Mouse (Mus musculus) liver, adult (tissue): ENCODE data around the gene Gda.

Source experiments
- GATA4 ChIP-seq: IDR thresholded peaks from 2 replicates; pipeline ENCODE4 v1.6.1; 2014; ENCODE audit warnings: mild to moderate bottlenecking, low read length; ENCODE audit not compliant: insufficient replicate concordance

Gda gene

GRCm38 (mm10) chr19:21479183-21480052, 6.2 kb upstream of the Gda start:
- no peak for TF ChIP-seq GATA4

- no peak for TF ChIP-seq GATA4
These were observed 5.3 kb upstream of the Gda start for GRCm38 (mm10) chr19:21478538-21478937.

DNA sequence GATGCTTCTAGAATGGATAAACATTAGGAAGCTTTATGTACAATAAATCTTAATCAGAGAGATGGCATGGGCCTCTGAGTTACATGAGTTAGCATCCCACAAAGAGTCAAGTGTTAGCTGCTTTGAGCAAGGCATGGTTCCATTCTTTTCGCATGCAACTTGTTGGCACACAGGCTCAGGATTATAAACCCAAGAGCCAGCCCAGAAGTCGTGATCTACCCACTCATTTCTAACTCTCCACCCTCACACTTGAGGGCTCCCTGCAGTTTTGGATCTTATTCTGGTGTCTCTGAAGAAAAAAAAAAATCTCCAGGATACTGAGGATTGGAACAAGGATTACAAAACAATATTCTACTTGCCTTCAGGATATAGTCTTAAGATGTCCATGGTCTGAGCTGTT, 4.5 kb upstream of the Gda start:
- TF ChIP-seq GATA4, result no peak

- no peak for TF ChIP-seq GATA4
These were observed 3.5 kb upstream of the Gda start for GRCm38 (mm10) chr19:21476782-21477181.

- no peak for TF ChIP-seq GATA4
These were observed 994 bp downstream of the Gda start for GRCm38 (mm10) chr19:21472121-21472780.

GRCm38 (mm10) chr19:21461221-21461960, 11.9 kb downstream of the Gda start:
- no peak for TF ChIP-seq GATA4

DNA sequence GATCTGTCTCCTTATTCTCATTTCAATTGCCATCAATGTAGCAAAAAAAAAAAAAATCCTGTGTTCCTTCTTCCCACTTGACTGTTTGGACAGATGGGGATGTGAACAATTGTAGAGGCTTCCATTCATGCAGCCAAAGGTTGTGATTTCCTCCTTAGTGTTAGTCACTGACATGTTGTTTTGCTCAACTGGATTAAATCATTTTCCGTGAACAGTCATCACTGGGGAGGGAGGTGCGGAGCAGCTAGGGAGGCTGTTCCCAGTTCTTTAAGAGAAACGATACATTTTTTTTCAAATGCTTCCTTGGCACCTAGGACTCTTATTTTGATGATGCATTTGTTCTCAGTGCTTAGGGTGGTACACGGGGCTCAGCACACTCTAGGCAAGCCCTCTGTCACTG, 15.8 kb downstream of the Gda start:
- TF ChIP-seq GATA4, result no peak

DNA sequence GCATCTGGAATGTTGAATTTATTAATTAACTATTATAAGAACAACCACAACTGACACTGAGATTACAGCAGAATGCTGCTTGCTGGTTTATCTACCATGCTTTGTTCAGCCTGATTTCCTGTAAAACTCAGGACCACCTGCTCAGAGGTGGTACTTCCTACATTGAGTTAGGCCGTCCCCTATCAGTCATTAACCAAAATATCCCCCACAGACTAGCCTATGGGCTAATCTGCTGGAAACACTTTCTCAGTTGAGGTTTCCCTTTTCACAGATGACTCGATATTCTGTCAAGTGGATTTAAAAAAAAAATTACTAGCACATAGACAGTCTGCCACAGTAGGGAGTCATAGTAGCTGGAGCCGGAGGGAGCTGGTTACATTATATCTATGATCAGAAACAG, 31.5 kb downstream of the Gda start:
- no peak for TF ChIP-seq GATA4

GRCm38 (mm10) chr19:21440841-21441240, 32.4 kb downstream of the Gda start:
- no peak for TF ChIP-seq GATA4

- no peak for TF ChIP-seq GATA4
These were observed 34.0 kb downstream of the Gda start for GRCm38 (mm10) chr19:21439141-21439737.

DNA sequence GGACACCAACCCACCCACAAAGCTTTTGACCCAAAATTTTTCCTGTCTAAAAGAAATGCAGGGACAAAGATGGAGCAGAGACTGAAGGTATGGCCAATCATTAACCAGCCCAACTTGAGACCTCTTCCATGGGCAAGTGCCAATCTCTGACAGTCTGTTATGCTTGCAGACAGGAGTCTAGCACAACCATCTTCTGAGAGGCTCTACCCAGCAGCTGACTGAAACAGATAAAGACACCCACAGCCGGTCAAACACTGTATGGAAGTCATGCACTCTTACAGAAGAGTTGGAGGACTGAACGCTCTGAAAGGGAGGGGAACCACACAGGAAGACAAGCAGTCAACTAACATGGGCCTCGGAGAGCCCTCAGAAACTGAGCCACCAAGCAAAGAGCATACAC, 36.7 kb downstream of the Gda start:
- no peak for TF ChIP-seq GATA4

DNA sequence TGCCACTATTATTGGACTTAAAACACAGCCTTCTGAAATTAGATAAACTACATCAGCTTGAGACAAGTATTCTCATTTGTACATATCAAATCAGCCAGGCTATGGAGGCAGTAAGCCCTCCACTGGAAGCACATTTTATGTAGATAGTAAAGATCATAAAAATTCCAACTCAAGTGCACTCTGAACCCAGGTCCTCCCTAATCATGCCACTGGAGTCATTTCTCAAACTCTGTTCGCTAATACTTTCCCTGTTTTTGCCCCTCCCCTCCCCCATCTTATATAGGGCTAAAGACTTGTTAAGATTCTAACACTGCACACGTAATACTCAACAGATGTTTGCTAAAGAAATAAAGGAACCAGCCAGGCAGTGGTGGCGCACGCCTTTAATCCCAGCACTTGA, 39.9 kb downstream of the Gda start:
- no peak for TF ChIP-seq GATA4

GRCm38 (mm10) chr19:21432879-21433278, 40.4 kb downstream of the Gda start:
- TF ChIP-seq GATA4, result no peak

- no peak for TF ChIP-seq GATA4
These were observed 41.0 kb downstream of the Gda start for GRCm38 (mm10) chr19:21432286-21432685.

DNA sequence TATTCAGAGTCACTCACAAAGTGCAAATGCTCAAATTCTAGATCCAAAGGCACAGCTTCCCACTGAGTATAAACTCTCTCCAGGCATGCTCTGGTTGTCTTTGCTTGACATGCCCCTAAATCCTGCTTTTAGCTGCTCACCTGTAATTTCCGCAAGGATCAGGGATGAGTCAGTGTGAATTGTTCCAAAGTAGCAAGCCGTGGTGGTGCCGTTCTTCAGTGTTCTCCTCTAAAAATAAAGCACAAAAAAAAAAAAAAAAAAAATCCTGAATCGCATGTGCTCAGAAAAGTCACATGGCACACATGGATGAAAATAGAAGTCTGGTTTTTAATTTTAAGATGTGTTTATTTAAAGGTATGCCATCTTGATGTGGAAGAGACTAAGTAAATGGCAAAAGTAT, 47.9 kb downstream of the Gda start:
- no peak for TF ChIP-seq GATA4

- TF ChIP-seq GATA4, result no peak
These were observed 49.5 kb downstream of the Gda start for GRCm38 (mm10) chr19:21423731-21424130.

GRCm38 (mm10) chr19:21418418-21418817, 54.8 kb downstream of the Gda start:
- TF ChIP-seq GATA4, result no peak
